Mouse (Mus musculus): ENCODE measurements around the gene Fcgr1.
"Not testable (repeated sequence)": the region's sequence is repeated elsewhere in the genome, so short reads cannot be mapped to it uniquely, and the experiment has no call there.

Gene Fcgr1

GRCm38 (mm10) chr3:96293787-96294186 is at the start of gene Fcgr1:
TSS of gene Fcgr1 (minus strand) at chr3:96293969.
- ATAC-seq (ENCODE audit: low TSS enrichment), result no peak

DNA sequence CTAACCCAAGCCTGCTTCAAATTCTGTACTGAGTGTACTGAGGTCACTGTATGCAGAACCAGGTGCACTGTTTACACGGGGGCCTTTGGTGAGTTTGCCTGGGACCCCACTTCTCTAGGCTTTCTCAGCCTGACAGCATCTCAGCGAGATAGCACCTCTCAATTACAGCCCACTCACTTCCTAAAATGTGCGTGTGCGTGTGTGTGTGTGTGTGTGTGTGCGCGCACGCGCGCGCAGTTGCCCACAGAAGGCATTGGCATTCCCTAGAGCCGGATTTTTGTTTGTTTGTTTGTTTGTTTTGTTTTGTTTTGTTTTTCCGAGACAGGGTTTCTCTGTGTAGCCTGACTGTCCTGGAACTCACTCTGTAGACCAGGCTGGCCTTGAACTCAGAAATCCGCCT is 48.9 kb upstream of the Fcgr1 start:
- ATAC-seq (ENCODE audit: low TSS enrichment), result not testable (repeated sequence)

- ATAC-seq (ENCODE audit: low TSS enrichment), result not testable (repeated sequence)
Measured at GRCm38 (mm10) chr3:96342100-96342499, 48.3 kb upstream of the Fcgr1 start.

DNA sequence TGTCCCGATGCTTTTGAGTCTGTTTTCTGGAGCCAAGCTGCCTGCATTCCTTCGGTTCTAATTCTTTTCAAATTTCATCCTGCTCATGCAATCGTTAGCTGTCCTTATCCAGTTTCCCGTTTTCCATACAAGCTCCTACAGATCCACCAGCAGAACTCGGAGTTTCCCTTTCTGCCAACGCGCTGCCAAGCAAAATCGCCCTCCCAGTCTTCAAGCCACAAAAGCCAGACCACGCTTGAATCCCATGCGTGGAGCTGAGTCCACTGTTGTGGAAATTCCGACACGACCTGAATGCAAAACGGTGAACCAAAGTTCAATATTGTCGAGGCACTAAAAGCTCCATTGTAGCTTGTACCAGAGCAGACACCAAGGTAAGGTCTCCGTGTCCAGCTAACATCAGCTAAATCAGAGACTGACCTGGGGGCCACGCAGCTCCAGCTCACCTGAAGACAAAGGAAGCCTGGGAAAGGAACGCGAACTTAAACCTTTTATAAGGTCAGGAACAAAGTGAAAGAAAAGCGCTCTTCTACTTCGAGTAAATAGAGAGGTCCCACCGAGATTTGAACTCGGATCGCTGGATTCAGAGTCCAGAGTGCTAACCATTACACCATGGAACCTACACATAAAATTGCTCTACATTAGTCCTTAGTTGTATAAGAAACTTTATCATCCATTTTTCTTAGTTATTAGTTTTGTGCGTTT is 47.0 kb upstream of the Fcgr1 start:
- no peak for ATAC-seq (ENCODE audit: low TSS enrichment)

GRCm38 (mm10) chr3:96338849-96339480 is 45.2 kb upstream of the Fcgr1 start:
- ATAC-seq (ENCODE audit: low TSS enrichment), result no peak

DNA sequence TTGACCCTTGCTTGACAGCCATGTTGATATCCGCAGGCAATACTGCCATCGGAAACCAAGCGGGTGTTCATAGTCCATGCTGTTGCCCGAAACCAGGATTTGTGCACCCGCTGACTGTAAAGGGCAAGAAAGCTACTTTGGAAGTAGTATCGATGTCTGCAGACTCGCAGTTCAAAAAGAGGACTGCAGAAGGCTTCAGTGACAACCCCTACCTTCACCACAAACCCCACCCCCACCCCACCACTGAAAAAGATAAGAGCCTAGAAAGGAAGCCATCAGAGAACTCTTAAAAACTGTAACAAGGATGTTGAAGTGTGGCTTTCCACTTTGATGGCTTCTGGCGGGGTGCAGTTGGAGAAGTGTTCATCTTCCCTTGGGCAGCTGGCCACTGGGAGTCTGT is 44.3 kb upstream of the Fcgr1 start:
- ATAC-seq (ENCODE audit: low TSS enrichment), result no peak

DNA sequence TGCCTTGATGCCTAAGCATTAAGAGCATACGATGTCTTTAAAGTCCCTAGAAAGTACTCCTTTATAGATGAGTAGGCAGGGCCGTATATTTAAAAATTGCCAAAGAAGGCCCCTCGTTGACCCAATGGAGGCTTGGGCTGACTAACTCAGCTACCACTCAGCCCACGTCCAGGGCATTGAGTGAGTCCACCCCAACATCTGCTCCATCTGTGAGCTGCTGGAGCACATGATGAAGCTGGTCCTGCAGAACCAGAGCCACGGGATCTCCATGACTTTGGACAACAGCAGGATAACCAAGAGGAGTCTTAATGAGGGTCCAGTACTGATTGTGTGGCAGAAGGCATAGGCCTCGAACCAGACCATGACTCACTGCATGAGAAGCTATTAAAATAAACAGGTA is 43.5 kb upstream of the Fcgr1 start:
- ATAC-seq (ENCODE audit: low TSS enrichment), result no peak

DNA sequence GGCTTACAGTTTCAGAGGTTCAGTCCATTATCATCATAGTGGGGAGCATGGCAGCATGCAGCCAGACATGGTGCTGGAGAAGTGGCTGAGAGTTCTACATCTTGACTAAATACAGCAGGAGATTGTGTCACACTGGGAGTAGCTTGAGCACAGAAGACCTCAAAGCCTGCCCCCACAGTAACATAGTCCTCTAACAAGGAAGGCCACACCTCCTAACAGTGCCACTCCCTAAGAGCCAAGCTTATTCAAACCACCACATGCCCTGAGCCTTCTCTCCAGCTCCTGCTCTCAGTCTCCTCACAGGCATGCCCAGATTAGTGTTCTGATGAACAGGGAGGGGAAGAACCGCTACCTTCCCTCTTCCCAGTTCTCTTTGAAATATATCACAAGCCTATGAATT is 42.9 kb upstream of the Fcgr1 start:
- ATAC-seq (ENCODE audit: low TSS enrichment), result no peak

- no peak for ATAC-seq (ENCODE audit: low TSS enrichment)
Measured at GRCm38 (mm10) chr3:96335591-96335990, 41.8 kb upstream of the Fcgr1 start.

- ATAC-seq (ENCODE audit: low TSS enrichment), result no peak
Measured at GRCm38 (mm10) chr3:96335163-96335550, 41.4 kb upstream of the Fcgr1 start.

DNA sequence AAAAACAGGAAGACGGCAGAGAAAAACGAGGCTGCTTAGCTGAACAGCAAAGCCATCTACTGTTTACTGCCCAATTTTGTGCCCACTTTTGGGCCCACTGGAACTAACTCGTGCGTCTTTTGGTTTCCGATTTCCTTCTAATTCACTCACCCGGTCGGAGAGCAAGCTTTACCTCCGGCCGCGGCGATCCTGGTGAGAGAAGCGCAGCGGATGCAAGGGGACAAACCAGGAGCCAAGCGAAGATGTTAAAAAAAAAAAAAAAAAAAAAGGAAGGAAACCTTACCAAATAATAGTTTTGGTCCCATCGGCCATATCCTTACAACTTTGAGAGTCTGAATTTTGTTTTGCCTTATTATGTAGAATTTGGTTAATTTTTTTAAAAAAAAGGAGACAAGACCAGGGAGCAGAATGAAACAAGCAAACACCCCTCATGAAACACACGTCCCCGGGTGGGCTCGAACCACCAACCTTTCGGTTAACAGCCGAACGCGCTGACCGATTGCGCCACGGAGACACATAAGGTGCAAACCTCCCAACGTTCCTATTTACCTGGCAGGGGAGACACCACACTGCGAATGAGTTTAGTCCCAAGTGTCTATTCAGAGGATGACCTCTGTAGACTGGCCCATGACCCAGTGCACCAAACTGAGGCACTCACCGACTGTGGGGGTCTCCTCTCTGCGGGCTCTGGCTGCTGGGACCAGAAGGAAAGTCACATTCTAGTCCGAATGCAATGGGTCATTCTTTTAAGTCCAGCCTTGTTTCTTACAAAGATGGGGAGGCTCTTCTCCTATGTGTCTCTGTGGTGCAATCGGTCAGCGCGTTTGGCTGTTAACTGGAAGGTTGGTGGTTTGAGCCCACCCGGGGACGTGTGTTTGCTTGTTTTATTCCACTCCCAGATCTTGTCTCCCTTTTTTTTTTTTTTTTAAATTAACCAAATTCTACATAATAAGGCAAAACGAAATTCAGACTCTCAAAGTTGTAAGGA is 40.7 kb upstream of the Fcgr1 start:
- no peak for ATAC-seq (ENCODE audit: low TSS enrichment)

DNA sequence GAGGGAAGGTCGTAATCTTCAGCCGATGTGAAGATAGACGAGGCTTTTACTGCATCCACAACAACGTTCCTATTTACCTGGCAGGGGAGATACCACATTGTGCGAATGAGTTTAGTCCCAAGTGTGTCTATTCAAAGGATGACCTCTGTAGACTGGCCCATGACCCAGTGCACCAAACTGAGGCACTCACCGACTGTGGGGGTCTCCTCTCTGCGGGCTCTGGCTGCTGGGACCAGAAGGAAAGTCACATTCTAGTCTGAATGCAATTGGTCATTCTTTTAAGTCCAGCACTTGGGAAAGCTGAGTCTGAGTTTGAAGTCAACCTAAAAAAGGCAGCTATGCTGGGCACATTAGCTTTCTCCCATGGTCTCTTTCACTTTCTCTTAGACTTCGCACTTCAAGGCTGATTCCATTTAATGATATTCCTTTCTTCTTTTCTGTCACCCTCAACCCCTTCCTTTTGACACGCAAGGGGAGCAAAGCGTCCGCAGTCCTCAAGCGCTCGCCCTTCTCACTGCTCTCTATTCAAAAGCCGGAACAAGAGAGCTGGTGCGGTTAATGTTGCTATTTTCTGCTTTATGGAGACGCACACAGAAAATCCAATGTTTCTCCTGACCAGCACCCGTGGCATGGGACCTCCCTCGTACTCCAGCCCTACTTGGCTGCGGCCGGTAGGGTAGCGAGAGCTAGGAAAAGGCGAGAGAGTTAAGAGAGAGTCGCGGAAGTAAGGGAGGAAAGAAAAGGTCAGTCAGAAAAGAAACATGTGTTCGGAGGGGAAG is 39.8 kb upstream of the Fcgr1 start:
- ATAC-seq (ENCODE audit: low TSS enrichment), result no peak

DNA sequence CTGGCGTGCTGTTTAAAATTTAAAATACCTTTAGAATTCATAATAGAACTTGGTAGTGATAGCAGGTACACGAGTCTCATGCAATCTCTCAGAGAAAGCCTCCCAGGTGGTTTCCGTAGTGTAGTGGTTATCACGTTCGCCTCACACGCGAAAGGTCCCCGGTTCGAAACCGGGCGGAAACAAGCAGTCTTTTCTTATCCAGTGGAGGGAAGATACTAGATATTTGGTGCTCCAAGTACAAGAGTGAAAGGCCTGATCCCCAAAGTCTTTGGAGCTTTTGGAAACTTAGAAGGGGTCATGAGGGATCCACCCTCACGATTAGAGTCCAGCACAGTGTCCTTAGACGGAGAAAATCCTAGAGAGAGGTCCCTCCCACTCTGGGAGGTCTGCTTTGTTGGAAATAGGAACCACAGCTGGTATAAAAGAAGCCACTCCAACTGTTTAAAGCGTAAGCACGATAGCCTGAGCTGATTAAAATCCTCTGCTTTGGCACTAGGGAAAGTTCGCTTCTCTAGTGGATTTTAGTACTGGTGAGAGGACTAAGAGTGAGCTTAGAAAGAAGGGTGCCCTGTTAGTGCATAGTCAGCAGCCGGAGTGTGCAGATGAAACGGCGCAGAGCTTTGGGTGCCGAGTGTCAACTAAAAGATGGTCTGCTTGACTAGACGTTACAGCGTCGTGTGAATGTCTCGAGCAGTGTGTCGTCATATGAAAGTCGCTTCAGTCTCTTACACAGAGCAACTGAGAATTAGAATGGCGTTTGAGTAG is 39.0 kb upstream of the Fcgr1 start:
- ATAC-seq (ENCODE audit: low TSS enrichment), result no peak

DNA sequence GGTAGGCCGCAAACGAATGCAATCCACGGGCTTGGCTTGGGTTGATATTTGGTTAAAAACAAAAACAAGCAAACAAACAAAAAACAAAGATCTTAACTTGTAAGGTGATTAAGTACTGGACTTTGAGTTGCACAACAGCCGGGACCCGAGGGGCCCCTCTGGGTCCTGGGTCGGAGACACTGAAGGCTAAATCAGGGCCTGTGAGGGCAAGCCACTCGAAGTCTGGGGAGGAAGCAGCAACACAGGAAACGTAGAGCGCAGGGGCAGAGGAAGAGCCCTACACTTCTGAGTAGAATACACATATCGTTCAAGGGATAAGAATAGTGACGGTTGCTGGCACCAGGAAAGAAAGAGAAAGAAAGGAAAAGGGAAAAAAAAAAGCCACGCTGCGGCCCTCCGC is 38.2 kb upstream of the Fcgr1 start:
- ATAC-seq (ENCODE audit: low TSS enrichment), result no peak

GRCm38 (mm10) chr3:96331438-96331837 is 37.7 kb upstream of the Fcgr1 start:
- no peak for ATAC-seq (ENCODE audit: low TSS enrichment)

GRCm38 (mm10) chr3:96330603-96331002 is 36.8 kb upstream of the Fcgr1 start:
- no peak for ATAC-seq (ENCODE audit: low TSS enrichment)

DNA sequence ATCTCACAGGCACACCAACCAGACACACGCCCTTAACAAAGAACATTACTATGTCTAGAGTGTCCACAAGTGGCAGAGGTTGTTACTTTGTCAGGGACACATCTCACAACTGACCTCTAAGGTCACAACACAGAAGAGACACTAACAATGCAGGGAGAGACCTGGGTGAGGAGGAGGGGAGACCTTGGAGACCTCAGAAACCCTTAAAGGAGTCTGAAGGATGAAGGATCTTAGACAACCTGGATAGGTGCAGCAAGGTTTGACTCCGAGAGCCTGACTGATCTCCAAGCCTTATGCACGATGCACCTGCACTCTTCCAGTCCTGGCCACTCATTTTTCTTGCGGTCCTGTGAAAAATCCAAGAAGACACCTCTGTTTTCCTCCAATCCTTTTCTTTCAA is 36.4 kb upstream of the Fcgr1 start:
- ATAC-seq (ENCODE audit: low TSS enrichment), result no peak

GRCm38 (mm10) chr3:96328730-96329387 is 35.1 kb upstream of the Fcgr1 start:
- no peak for ATAC-seq (ENCODE audit: low TSS enrichment)

DNA sequence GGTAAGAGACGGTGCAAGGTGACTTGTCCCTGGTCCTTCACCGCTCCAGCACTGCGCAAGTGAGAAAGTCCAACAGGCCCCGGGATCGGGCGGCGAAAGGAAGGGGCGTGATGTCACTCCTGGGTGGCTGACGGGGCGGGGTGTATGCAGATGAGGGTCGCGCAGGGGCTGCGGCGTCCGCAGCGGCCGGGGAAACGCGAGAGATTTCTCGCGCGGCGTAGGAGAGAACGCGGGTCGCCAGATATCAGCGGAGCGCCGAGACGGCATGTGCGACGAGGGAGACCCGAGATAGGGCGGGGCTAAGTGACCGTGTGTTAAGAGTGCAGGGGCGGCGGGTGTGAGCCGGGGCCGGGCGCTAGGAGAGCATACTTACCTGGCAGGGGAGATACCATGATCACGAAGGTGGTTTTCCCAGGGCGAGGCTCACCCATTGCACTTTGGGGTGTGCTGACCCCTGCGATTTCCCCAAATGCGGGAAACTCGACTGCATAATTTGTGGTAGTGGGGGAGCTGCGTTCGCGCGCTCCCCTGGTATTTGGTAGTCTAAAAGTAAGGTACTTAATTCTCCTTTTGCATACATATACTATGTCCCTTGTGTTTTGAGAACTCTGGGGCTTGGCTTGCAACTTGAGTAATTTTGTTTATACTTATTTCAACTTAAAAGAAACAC is 34.4 kb upstream of the Fcgr1 start:
- ATAC-seq (ENCODE audit: low TSS enrichment), result not testable (repeated sequence)

GRCm38 (mm10) chr3:96327647-96328046 is 33.9 kb upstream of the Fcgr1 start:
- ATAC-seq (ENCODE audit: low TSS enrichment), result no peak
